Mouse (Mus musculus) retina, postnatal 1 day (tissue): ENCODE results near the gene Inhbe.

Source experiments
- DNase-seq: peaks from one replicate; pipeline ENCODE4 v3.0.0-alpha.2; 2012

Inhbe gene

GRCm38 (mm10) chr10:127353909-127354895 lies at the start of gene Inhbe:
TSS of gene Inhbe (minus strand) at chr10:127354411.
- peak; percentile 54 for DNase-seq

GRCm38 (mm10) chr10:127391774-127392173 lies 37.6 kb upstream of the Inhbe start:
- DNase-seq = no peak

GRCm38 (mm10) chr10:127381743-127382134 lies 27.5 kb upstream of the Inhbe start:
- DNase-seq = no peak

GRCm38 (mm10) chr10:127380767-127381742 lies 26.8 kb upstream of the Inhbe start:
- peak; percentile 83 for DNase-seq

GRCm38 (mm10) chr10:127380251-127380691 lies 26.1 kb upstream of the Inhbe start, which contains the start of gene R3hdm2:
TSS of gene R3hdm2 (plus strand) at chr10:127380327.
- peak; percentile 97 for DNase-seq

- DNase-seq = no peak
Measured at GRCm38 (mm10) chr10:127379654-127380053, 25.4 kb upstream of the Inhbe start.

- no peak for DNase-seq
Measured at GRCm38 (mm10) chr10:127377700-127378099, 23.5 kb upstream of the Inhbe start.

- no peak for DNase-seq
Measured at GRCm38 (mm10) chr10:127371023-127371422, 16.8 kb upstream of the Inhbe start.

GRCm38 (mm10) chr10:127369834-127370820 lies 15.9 kb upstream of the Inhbe start, which contains the start of gene Inhbc:
TSS of gene Inhbc (minus strand) at chr10:127370431.
- DNase-seq = no peak

- no peak for DNase-seq
Measured at GRCm38 (mm10) chr10:127368273-127368672, 14.1 kb upstream of the Inhbe start.

- DNase-seq = no peak
Measured at GRCm38 (mm10) chr10:127367116-127367515, 12.9 kb upstream of the Inhbe start.

GRCm38 (mm10) chr10:127360714-127361113 lies 6.5 kb upstream of the Inhbe start:
- no peak for DNase-seq

GRCm38 (mm10) chr10:127355336-127355735 lies 1.1 kb upstream of the Inhbe start:
- no peak for DNase-seq

GRCm38 (mm10) chr10:127352766-127353165 lies 1.4 kb downstream of the Inhbe start:
- DNase-seq = no peak

- DNase-seq = no peak
Measured at GRCm38 (mm10) chr10:127352187-127352586, 2.0 kb downstream of the Inhbe start.

GRCm38 (mm10) chr10:127351719-127352118 lies 2.5 kb downstream of the Inhbe start:
- no peak for DNase-seq

GRCm38 (mm10) chr10:127351285-127351595 lies 3.0 kb downstream of the Inhbe start:
- no peak for DNase-seq

GRCm38 (mm10) chr10:127350594-127351284 lies 3.5 kb downstream of the Inhbe start:
- DNase-seq = peak; percentile 78

GRCm38 (mm10) chr10:127349810-127350209 lies 4.4 kb downstream of the Inhbe start:
- no peak for DNase-seq

GRCm38 (mm10) chr10:127348957-127349356 lies 5.3 kb downstream of the Inhbe start:
- peak; percentile 34 for DNase-seq

- no peak for DNase-seq
Measured at GRCm38 (mm10) chr10:127346173-127346572, 8.0 kb downstream of the Inhbe start.
